13 mouse cellular contexts compared by ENCODE assay signal in genomic region chr9:32612861-32613421, GRCm38 (mm10). TPM values are rescaled to one million over a fixed set of nuclear protein-coding genes. Genes with fewer than 3 reads are reported as not detected.
DNase-seq lines count a peak whose midpoint lies in the region; ATAC-seq lines count a peak whose summit lies in the region.
"Had no signal": no experiment of that assay in that cellular context is flagged by ENCODE, and none has a peak within 500 bp of the region (broad histone marks: within the 10 kb centered on the region; RNA-seq: fewer than 3 reads in every experiment).

No protein-coding gene starts in this region.

- peak overlapping the region; percentile 82 for H3K27ac ChIP-seq in heart, embryonic 16.5 days (ENCODE audit: low read length)
- no peak overlapping the region for H3K27ac ChIP-seq in forebrain, embryonic 16.5 days (ENCODE audit: low read length)
- H3K27ac ChIP-seq: hindbrain, embryonic 15.5 days; midbrain, embryonic 10.5 days had no signal

- H3K4me1 ChIP-seq in heart, embryonic 16.5 days (ENCODE audit: control insufficient read depth, insufficient read depth, low read length), result peaks cover 8% of the 10 kb centered on the region; the same call in 1 of the 2 replicates
- 0 out of 2 replicates have a peak, but pooled peaks cover 3% of the 10 kb centered on the region for H3K4me1 ChIP-seq in forebrain, embryonic 16.5 days (replicated peaks; ENCODE audit: control insufficient read depth, insufficient read depth, low read length)
- H3K4me1 ChIP-seq: hindbrain, embryonic 15.5 days had no signal

- no peaks in the 10 kb centered on the region for H3K9me3 ChIP-seq in heart, embryonic 16.5 days (replicated peaks; ENCODE audit: control insufficient read depth, low read length)
- no peaks in the 10 kb centered on the region for H3K9me3 ChIP-seq in forebrain, embryonic 16.5 days (ENCODE audit: control insufficient read depth, low read length)
- H3K9me3 ChIP-seq: hindbrain, embryonic 15.5 days; midbrain, embryonic 10.5 days had no signal

- no peaks in the 10 kb centered on the region for H3K36me3 ChIP-seq in heart, embryonic 16.5 days (ENCODE audit: control insufficient read depth, insufficient read depth)
- H3K36me3 ChIP-seq in forebrain, embryonic 16.5 days (ENCODE audit: control insufficient read depth, insufficient read depth), result no peaks in the 10 kb centered on the region
- H3K36me3 ChIP-seq: G1E; hindbrain, embryonic 15.5 days; midbrain, embryonic 10.5 days had no signal

- no peaks in the 10 kb centered on the region for H3K27me3 ChIP-seq in heart, embryonic 16.5 days (ENCODE audit: control insufficient read depth, insufficient read depth, low read length)
- no peaks in the 10 kb centered on the region for H3K27me3 ChIP-seq in forebrain, embryonic 16.5 days (replicated peaks; ENCODE audit: control insufficient read depth, insufficient read depth, low read length)

- WGBS in heart, embryonic 16.5 days, result 40% methylated on average over 6 of the region's 6 CpGs
- WGBS in forebrain, embryonic 16.5 days, result 69% methylated on average over 6 of the region's 6 CpGs

- no peak overlapping the region for H3K9ac ChIP-seq in heart, embryonic 16.5 days (ENCODE audit: low read length)
- no peak overlapping the region for H3K9ac ChIP-seq in forebrain, embryonic 16.5 days (replicated peaks; ENCODE audit: low read depth, low read length)
- H3K9ac ChIP-seq: hindbrain, embryonic 15.5 days had no signal

- ATAC-seq in heart, embryonic 16.5 days (replicated peaks; ENCODE audit: extremely low read depth, insufficient read depth, low FRiP score), result 0 out of 2 replicates have a peak, but pooled peaks have one; percentile 21
- peak; percentile 26 for ATAC-seq in inflammation-experienced regulatory T-cells, adult 6 months
- no peak for ATAC-seq in forebrain, embryonic 16.5 days
- no peak for ATAC-seq in erythroblast, adult 5-6 weeks (replicated peaks; ENCODE audit: low FRiP score, poor library complexity, severe bottlenecking)

- no peak overlapping the region for H3K4me3 ChIP-seq in heart, embryonic 16.5 days (ENCODE audit: low read length)
- H3K4me3 ChIP-seq in forebrain, embryonic 16.5 days (replicated peaks; ENCODE audit: low read length), result no peak overlapping the region
- H3K4me3 ChIP-seq: hindbrain, embryonic 15.5 days; midbrain, embryonic 10.5 days had no signal

- DNase-seq in heart, postnatal 4 days, result no peak
- peak; percentile 47 for DNase-seq in lung, postnatal 25 days (ENCODE audit: low spot score)
- DNase-seq in lung, postnatal 14 days, result no peak
- peak; percentile 63 to 76 for DNase-seq in thymus, postnatal 36 days
- DNase-seq: adrenal gland, adult 8-10 months; cerebellum, adult 9-11 months had no signal

- H3K4me2 ChIP-seq in heart, embryonic 16.5 days (ENCODE audit: low read depth, low read length), result no peak overlapping the region
- H3K4me2 ChIP-seq in forebrain, embryonic 16.5 days (ENCODE audit: low read length), result no peak overlapping the region
- H3K4me2 ChIP-seq: hindbrain, embryonic 15.5 days had no signal

RNA-seq across cellular contexts. Expression of gene Ets1, which starts 23.1 kb away (rescaled TPM):
- 59.0 and 66.7 TPM in 2 replicates for polyA plus RNA-seq in heart, embryonic 16.5 days (2015; fragmentation: Nextera tagmentation; extraction: Ambion mirVana)
- total RNA-seq in heart, postnatal 4 days (2021), result 100 to 1,000 TPM in 1 of 2 experiments, 10 to 100 TPM in 1; 97.5 to 106 TPM
- polyA plus RNA-seq in inflammation-experienced regulatory T-cells, adult 6 months (2017; shearing (Covaris generic)), result 100 to 1,000 TPM; 831 to 847 (median 840) TPM
- 21.3 and 26.2 TPM in 2 replicates for polyA plus RNA-seq in forebrain, embryonic 16.5 days (2015; fragmentation: Nextera tagmentation; extraction: Ambion mirVana)
- total RNA-seq in erythroblast, adult 5-6 weeks (2015; ENCODE audit: low replicate concordance), result 5.0 and 6.5 TPM in 2 replicates
- 10.5 and 11.3 TPM in 2 replicates for total RNA-seq in erythroblast, adult 5-6 weeks (2017; ENCODE audit: low replicate concordance)
- polyA plus RNA-seq: G1E had no signal

Comparison
In these comparisons a context has a peak if more than half of its experiments do, and no peak if none do; other contexts are left out.
1. DNase-seq: peak in lung, postnatal 25 days (single experiment) and thymus, postnatal 36 days (2 of 2); none in heart, postnatal 4 days (single experiment) and lung, postnatal 14 days (single experiment).
2. ATAC-seq: peak in heart, embryonic 16.5 days (single experiment) and inflammation-experienced regulatory T-cells, adult 6 months (single experiment); none in forebrain, embryonic 16.5 days (single experiment) and erythroblast, adult 5-6 weeks (single experiment).
3. RNA of gene Ets1, which starts 23.1 kb away (polyA plus RNA-seq): 831 to 847 TPM in inflammation-experienced regulatory T-cells, adult 6 months; 59.0 to 66.7 TPM in heart, embryonic 16.5 days and 21.3 to 26.2 TPM in forebrain, embryonic 16.5 days; every median in the first group is over 10 times any median in the second.